ENCODE assay signal across 9 mouse cellular contexts in genomic region chr14:55458761-55459160, GRCm38 (mm10). TPM values are rescaled to one million over a fixed set of nuclear protein-coding genes. Genes with fewer than 3 reads are reported as not detected.
"Had no signal": no experiment of that assay in that cellular context is flagged by ENCODE, and none has a peak within 500 bp of the region (broad histone marks: within the 10 kb centered on the region; RNA-seq: fewer than 3 reads in every experiment).

No protein-coding gene starts in this region.

- H3K27ac ChIP-seq: limb, embryonic 13.5 days; liver, embryonic 12.5 days; midbrain, embryonic 10.5 days; neural tube, embryonic 15.5 days had no signal

- H3K4me1 ChIP-seq: limb, embryonic 13.5 days; liver, embryonic 12.5 days; midbrain, embryonic 10.5 days; neural tube, embryonic 15.5 days had no signal

- H3K9ac ChIP-seq: limb, embryonic 13.5 days; liver, embryonic 12.5 days; lung, embryonic 14.5 days; neural tube, embryonic 15.5 days had no signal

- H3K9me3 ChIP-seq: neural tube, embryonic 15.5 days had no signal

- H3K4me2 ChIP-seq: limb, embryonic 13.5 days; liver, embryonic 12.5 days; lung, embryonic 14.5 days; neural tube, embryonic 15.5 days had no signal

- H3K27me3 ChIP-seq: neural tube, embryonic 15.5 days had no signal

- H3K4me3 ChIP-seq: limb, embryonic 13.5 days; liver, embryonic 12.5 days; midbrain, embryonic 10.5 days; myocyte; neural tube, embryonic 15.5 days had no signal

- H3K36me3 ChIP-seq: limb, embryonic 13.5 days; liver, embryonic 12.5 days; midbrain, embryonic 10.5 days; neural tube, embryonic 15.5 days had no signal

RNA-seq across cellular contexts. Expression of gene Cpne6, which starts 51.5 kb away (rescaled TPM):
- total RNA-seq: megakaryocyte, adult 5-6 weeks had no signal
- polyA plus RNA-seq: liver, embryonic 12.5 days; liver, embryonic 16.5 days; myocyte; small intestine, adult 2 months had no signal
